Mouse (Mus musculus) stomach, embryonic 15.5 days (tissue): ENCODE measurements at regions not wholly inside any gene's neighbourhood (a gene's known extent, or its start where the extent isn't known, plus 50 kb on each side); places are given as distances from the start of the nearest gene placed in this dataset.

Experiments used
- ATAC-seq: fragments of 200-750 bp; cut with Nextera tagmentation; 2 replicates; pipeline ENCODE4 v1.8.0; 2017; ENCODE audit warnings: low read depth, moderate number of reproducible peaks, moderate TSS enrichment; ENCODE audit not compliant: insufficient read depth, low FRiP score
- H3K27ac ChIP-seq: fragments of 300-500 bp; sonication (generic); 2 replicates; pipeline ENCODE4 v1.5.1; 2015; ENCODE audit warnings: mild to moderate bottlenecking, inconsistent platforms
- H3K27me3 ChIP-seq: fragments of 300-500 bp; sonication (generic); replicated peaks from 2 replicates; pipeline ENCODE4 v1.6.1; 2015; ENCODE audit warnings: inconsistent platforms
- H3K36me3 ChIP-seq: fragments of 300-500 bp; sonication (generic); 2 replicates; pipeline ENCODE4 v1.6.1; 2015; ENCODE audit warnings: inconsistent platforms
- H3K4me1 ChIP-seq: fragments of 300-500 bp; sonication (generic); 2 replicates; pipeline ENCODE4 v1.6.1; 2015; ENCODE audit warnings: inconsistent platforms
- H3K4me2 ChIP-seq: fragments of 300-500 bp; sonication (generic); 2 replicates; pipeline ENCODE4 v1.6.1; 2015; ENCODE audit warnings: mild to moderate bottlenecking, inconsistent platforms
- H3K4me3 ChIP-seq: fragments of 300-500 bp; sonication (generic); replicated peaks from 2 replicates; pipeline ENCODE4 v1.5.1; 2015; ENCODE audit warnings: inconsistent platforms
- H3K9ac ChIP-seq: fragments of 300-500 bp; sonication (generic); 2 replicates; pipeline ENCODE4 v1.6.1; 2015; ENCODE audit warnings: inconsistent platforms
- H3K9me3 ChIP-seq: fragments of 300-500 bp; sonication (generic); 2 replicates; pipeline ENCODE4 v1.6.1; 2016; ENCODE audit warnings: inconsistent platforms
- WGBS: fragments of 180-500 bp; shearing (Covaris S2); methylation state at CpG from one replicate; pipeline ENCODE4 v1.1.7; 2015; 5-methylcytosine and 5-hydroxymethylcytosine counted together

- Histone ChIP-seq H3K27me3 (no peaks in the 10 kb centered on the region), H3K27ac (no peak overlapping the region), H3K9ac (no peak overlapping the region), H3K36me3 (no peaks in the 10 kb centered on the region), H3K4me3 (no peak overlapping the region), H3K9me3 (no peaks in the 10 kb centered on the region), H3K4me1 (no peaks in the 10 kb centered on the region), H3K4me2 (no peak overlapping the region)
- ATAC-seq, result no peak
- 82% methylated on average over 8 of the region's 8 CpGs for WGBS
Observed at GRCm38 (mm10) chr3:34903106-34903505, 252.9 kb downstream of the Sox2 start.

DNA sequence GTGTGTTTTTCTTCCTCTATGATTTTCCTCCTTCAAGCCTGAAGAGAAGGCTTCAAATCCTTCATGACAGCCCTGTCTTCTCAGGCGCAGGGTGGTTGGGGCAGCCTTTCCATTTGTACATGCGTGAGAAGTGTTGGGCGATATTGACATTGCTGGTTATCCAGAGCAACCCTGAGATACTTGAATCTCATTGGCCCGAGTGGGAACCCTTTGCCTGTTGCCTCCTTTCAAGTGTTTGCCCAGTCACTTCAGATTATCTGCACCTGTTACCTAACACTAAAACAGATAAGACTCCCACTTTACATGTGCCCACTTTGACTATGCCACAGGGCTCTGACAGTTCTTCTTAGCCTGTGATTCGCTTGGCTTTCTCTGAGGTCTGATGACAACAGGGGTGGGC lies 258.3 kb downstream of the Sox2 start:
- Histone ChIP-seq H3K4me1 (no peaks in the 10 kb centered on the region), H3K36me3 (no peaks in the 10 kb centered on the region), H3K4me3 (no peak overlapping the region), H3K27ac (peak overlapping the region; percentile 78), H3K4me2 (0 out of 2 replicates have a peak overlapping the region, but pooled peaks have one; percentile 19), H3K27me3 (no peaks in the 10 kb centered on the region), H3K9me3 (no peaks in the 10 kb centered on the region), H3K9ac (no peak overlapping the region)
- peak; percentile 79 for ATAC-seq
- 72% methylated on average over 5 of the region's 5 CpGs for WGBS

DNA sequence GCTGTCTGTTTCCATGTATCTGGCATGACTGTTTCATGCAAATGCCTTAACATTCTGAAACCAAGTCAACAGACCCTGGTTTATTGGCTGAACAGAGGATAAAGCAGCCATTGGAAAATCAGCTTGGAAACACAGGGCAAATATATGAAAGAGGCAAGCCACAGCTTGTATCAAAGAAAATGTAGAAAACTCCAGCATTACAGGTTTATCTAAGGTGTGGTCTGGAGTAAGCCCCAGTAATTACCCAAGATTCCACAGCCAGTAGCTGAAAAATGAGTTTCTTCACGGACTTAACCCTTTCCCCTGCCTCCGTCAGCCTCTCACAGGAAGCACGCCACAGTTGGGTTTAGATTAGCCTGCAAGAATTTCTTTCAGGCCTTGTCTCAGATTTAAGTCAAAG lies 259.1 kb downstream of the Sox2 start:
- Histone ChIP-seq H3K36me3 (no peaks in the 10 kb centered on the region), H3K9me3 (no peaks in the 10 kb centered on the region), H3K4me2 (no peak overlapping the region), H3K27ac (peak overlapping the region; percentile 78), H3K4me3 (no peak overlapping the region), H3K4me1 (no peaks in the 10 kb centered on the region), H3K27me3 (no peaks in the 10 kb centered on the region), H3K9ac (no peak overlapping the region)
- peak; percentile 63; the same call in 1 of the 2 replicates for ATAC-seq
- 54% methylated on average over 3 of the region's 3 CpGs for WGBS

- no peaks in the 10 kb centered on the region for H3K27me3 ChIP-seq
- H3K4me3 ChIP-seq, result no peak overlapping the region
- no peak overlapping the region for H3K27ac ChIP-seq
- 44% methylated on average over 6 of the region's 6 CpGs for WGBS
- no peaks in the 10 kb centered on the region for H3K4me1 ChIP-seq
- no peak overlapping the region for H3K4me2 ChIP-seq
- H3K9ac ChIP-seq, result no peak overlapping the region
- H3K36me3 ChIP-seq, result no peaks in the 10 kb centered on the region
- no peak for ATAC-seq
- no peaks in the 10 kb centered on the region for H3K9me3 ChIP-seq
Observed at GRCm38 (mm10) chr3:34918326-34918932, 268.2 kb downstream of the Sox2 start.

GRCm38 (mm10) chr3:34920497-34920896 lies 270.3 kb downstream of the Sox2 start:
- Histone ChIP-seq H3K9me3 (no peaks in the 10 kb centered on the region), H3K4me2 (no peak overlapping the region), H3K27me3 (no peaks in the 10 kb centered on the region), H3K4me1 (no peaks in the 10 kb centered on the region), H3K27ac (no peak overlapping the region), H3K9ac (no peak overlapping the region), H3K4me3 (no peak overlapping the region), H3K36me3 (no peaks in the 10 kb centered on the region)
- ATAC-seq, result no peak
- 73% methylated on average over 5 of the region's 5 CpGs for WGBS

- Histone ChIP-seq H3K4me3 (no peak overlapping the region), H3K27ac (no peak overlapping the region)
- 22% methylated on average over 3 of the region's 3 CpGs for WGBS
Observed at GRCm38 (mm10) chr3:34949867-34950266, 299.7 kb downstream of the Sox2 start.

GRCm38 (mm10) chr3:34956183-34956582 lies 306.0 kb downstream of the Sox2 start:
- WGBS, result 60% methylated on average over 4 of the region's 4 CpGs
- no peaks in the 10 kb centered on the region for H3K36me3 ChIP-seq
- no peak overlapping the region for H3K9ac ChIP-seq
- no peak for ATAC-seq
- H3K27ac ChIP-seq, result no peak overlapping the region
- no peaks in the 10 kb centered on the region for H3K9me3 ChIP-seq
- no peak overlapping the region for H3K4me3 ChIP-seq
- H3K4me1 ChIP-seq, result no peaks in the 10 kb centered on the region
- H3K4me2 ChIP-seq, result no peak overlapping the region
- no peaks in the 10 kb centered on the region for H3K27me3 ChIP-seq

More at GRCm38 (mm10) chr3:34949867-34950266, 299.7 kb downstream of the Sox2 start:
- Histone ChIP-seq H3K36me3 (no peaks in the 10 kb centered on the region), H3K4me2 (no peak overlapping the region), H3K27me3 (no peaks in the 10 kb centered on the region), H3K4me1 (no peaks in the 10 kb centered on the region), H3K9ac (no peak overlapping the region), H3K9me3 (no peaks in the 10 kb centered on the region)
- ATAC-seq, result no peak

DNA sequence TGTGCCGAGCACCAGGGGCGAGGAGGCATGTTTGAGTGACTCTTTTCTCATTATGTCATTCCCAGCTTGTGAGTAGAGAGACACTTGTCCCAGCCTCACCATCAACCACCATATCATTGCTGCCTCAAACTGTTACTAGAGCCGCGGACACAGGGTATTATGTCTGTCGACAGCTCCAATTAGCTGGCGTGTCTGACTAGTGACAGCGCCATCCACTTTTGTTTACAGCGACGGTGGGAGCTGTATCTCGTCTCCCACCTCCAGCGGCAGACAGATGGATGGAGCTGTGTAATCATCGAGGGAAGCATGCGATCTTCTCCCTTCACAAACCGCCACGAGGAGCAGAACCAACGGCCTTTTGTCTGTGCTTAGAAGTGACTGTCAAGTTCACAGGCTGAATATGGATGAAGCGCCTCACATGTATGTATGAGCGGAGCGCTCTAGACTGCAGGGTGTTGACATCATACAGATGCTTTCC lies 308.9 kb downstream of the Sox2 start:
- Histone ChIP-seq H3K9me3 (no peaks in the 10 kb centered on the region), H3K4me1 (no peaks in the 10 kb centered on the region), H3K9ac (no peak overlapping the region), H3K27ac (no peak overlapping the region), H3K36me3 (no peaks in the 10 kb centered on the region), H3K27me3 (no peaks in the 10 kb centered on the region), H3K4me3 (no peak overlapping the region), H3K4me2 (no peak overlapping the region)
- no peak for ATAC-seq
- 53% methylated on average over 19 of the region's 19 CpGs for WGBS

GRCm38 (mm10) chr3:34966442-34966841 lies 316.2 kb downstream of the Sox2 start:
- no peak for ATAC-seq
- Histone ChIP-seq H3K4me1 (no peaks in the 10 kb centered on the region), H3K9ac (no peak overlapping the region), H3K4me2 (no peak overlapping the region), H3K4me3 (no peak overlapping the region), H3K27ac (no peak overlapping the region), H3K36me3 (no peaks in the 10 kb centered on the region), H3K9me3 (no peaks in the 10 kb centered on the region), H3K27me3 (no peaks in the 10 kb centered on the region)
- WGBS, result 65% methylated on average over 6 of the region's 6 CpGs

DNA sequence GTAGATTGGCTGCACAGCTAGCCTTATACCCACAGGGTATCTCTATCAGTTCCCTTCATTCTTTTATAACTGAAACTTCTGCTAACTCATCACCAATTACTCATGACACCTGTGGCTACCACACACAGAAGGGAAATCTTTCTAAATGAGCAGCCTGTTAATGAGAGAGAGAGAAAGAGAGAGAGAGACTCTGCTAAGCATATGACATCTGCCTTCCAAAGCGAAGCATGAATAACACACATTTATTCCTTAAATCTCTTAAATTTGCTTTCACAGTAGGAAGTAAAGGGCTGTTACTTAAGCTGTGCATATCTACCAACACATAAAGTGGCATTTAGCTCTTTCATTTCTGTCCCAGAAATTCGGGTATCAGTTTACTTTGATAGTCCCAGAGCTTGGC lies 317.7 kb downstream of the Sox2 start:
- WGBS, result 59% methylated on average over 2 of the region's 2 CpGs
- Histone ChIP-seq H3K9ac (no peak overlapping the region), H3K27ac (no peak overlapping the region), H3K4me3 (no peak overlapping the region), H3K4me2 (no peak overlapping the region), H3K4me1 (no peaks in the 10 kb centered on the region), H3K9me3 (no peaks in the 10 kb centered on the region), H3K36me3 (no peaks in the 10 kb centered on the region), H3K27me3 (no peaks in the 10 kb centered on the region)
- ATAC-seq, result no peak

GRCm38 (mm10) chr3:34971536-34971935 lies 321.3 kb downstream of the Sox2 start:
- no peak for ATAC-seq
- Histone ChIP-seq H3K4me3 (no peak overlapping the region), H3K9me3 (no peaks in the 10 kb centered on the region), H3K36me3 (no peaks in the 10 kb centered on the region), H3K9ac (no peak overlapping the region), H3K27ac (no peak overlapping the region), H3K4me2 (no peak overlapping the region), H3K4me1 (no peaks in the 10 kb centered on the region), H3K27me3 (no peaks in the 10 kb centered on the region)
- 75% methylated on average over 4 of the region's 4 CpGs for WGBS

GRCm38 (mm10) chr3:34974371-34974770 lies 324.2 kb downstream of the Sox2 start:
- no peak overlapping the region for H3K4me2 ChIP-seq
- H3K9me3 ChIP-seq, result no peaks in the 10 kb centered on the region
- H3K4me3 ChIP-seq, result no peak overlapping the region
- H3K36me3 ChIP-seq, result no peaks in the 10 kb centered on the region
- 59% methylated on average over 7 of the region's 7 CpGs for WGBS
- H3K27me3 ChIP-seq, result no peaks in the 10 kb centered on the region
- no peak overlapping the region for H3K27ac ChIP-seq
- no peaks in the 10 kb centered on the region for H3K4me1 ChIP-seq
- no peak for ATAC-seq
- H3K9ac ChIP-seq, result no peak overlapping the region
